Mouse (Mus musculus): ENCODE measurements around the gene Acot6. TPM values are rescaled to one million over a fixed set of nuclear protein-coding genes. Genes with fewer than 3 reads are reported as not detected.

Acot6 gene
- polyA plus RNA-seq, 2 experiments, result 2.2 to 4.0 TPM

- peak within 1 kb of the TSS; percentile 61 for H3K4me2 ChIP-seq (replicated peaks; ENCODE audit: low read depth, low read length, severe bottlenecking)
- no peaks in the 10 kb centered on the region for H3K9me3 ChIP-seq (ENCODE audit: control insufficient read depth, low read length)
- H3K9ac ChIP-seq (ENCODE audit: low read depth, low read length, severe bottlenecking), result peak within 1 kb of the TSS; percentile 67
- DNase-seq (ENCODE audit: low spot score), result peak; percentile 97
- H3K36me3 ChIP-seq (ENCODE audit: control insufficient read depth, insufficient read depth, low read length), result no peaks in the 10 kb centered on the region
- H3K27ac ChIP-seq (replicated peaks; ENCODE audit: low read depth, low read length), result no peak within 1 kb of the TSS
- WGBS, result 3% methylated on average over 32 of the region's 35 CpGs
- H3K4me3 ChIP-seq (replicated peaks; ENCODE audit: low read length), result peak within 1 kb of the TSS; percentile 79
- no peak for TF ChIP-seq POLR2A (IDR thresholded peaks at IDR 0.05; ENCODE audit: borderline replicate concordance, extremely low read depth, insufficient read depth, insufficient read length)
- H3K4me1 ChIP-seq (ENCODE audit: control insufficient read depth, insufficient read depth, low read length), result peaks cover 6% of the 10 kb centered on the region
- H3K27me3 ChIP-seq (ENCODE audit: control insufficient read depth, insufficient read depth, low read length), result no peaks in the 10 kb centered on the region
- peak; percentile 95 for ATAC-seq (ENCODE audit: low FRiP score, low read depth)
Observed at GRCm38 (mm10) chr12:84114153-84114994, 13.9 kb downstream of the Acot6 start, which contains the start of gene Dnal1. Gene Dnal1, plus strand, starts transcription at chr12:84114366.

GRCm38 (mm10) chr12:84119584-84119983 lies 19.1 kb downstream of the Acot6 start:
- no peaks in the 10 kb centered on the region for H3K9me3 ChIP-seq (ENCODE audit: control insufficient read depth, low read length)
- no peaks in the 10 kb centered on the region for H3K36me3 ChIP-seq (ENCODE audit: control insufficient read depth, insufficient read depth, low read length)
- no peak overlapping the region for H3K27ac ChIP-seq (replicated peaks; ENCODE audit: low read depth, low read length)
- ATAC-seq (ENCODE audit: low FRiP score, low read depth) (no peak), DNase-seq (ENCODE audit: low spot score) (no peak)
- H3K4me1 ChIP-seq (ENCODE audit: control insufficient read depth, insufficient read depth, low read length), result peaks cover 5% of the 10 kb centered on the region
- no peaks in the 10 kb centered on the region for H3K27me3 ChIP-seq (ENCODE audit: control insufficient read depth, insufficient read depth, low read length)
- WGBS, result 95% methylated on average over 5 of the region's 5 CpGs
- no peak overlapping the region for H3K4me3 ChIP-seq (replicated peaks; ENCODE audit: low read length)
- no peak overlapping the region for H3K4me2 ChIP-seq (replicated peaks; ENCODE audit: low read depth, low read length, severe bottlenecking)
- H3K9ac ChIP-seq (ENCODE audit: low read depth, low read length, severe bottlenecking), result no peak overlapping the region
- no peak for TF ChIP-seq POLR2A (IDR thresholded peaks at IDR 0.05; ENCODE audit: borderline replicate concordance, extremely low read depth, insufficient read depth, insufficient read length)

- no peak for DNase-seq (ENCODE audit: low spot score)
- Histone ChIP-seq H3K4me1 (ENCODE audit: control insufficient read depth, insufficient read depth, low read length) (no peaks in the 10 kb centered on the region), H3K27ac (replicated peaks; ENCODE audit: low read depth, low read length) (no peak overlapping the region), H3K36me3 (ENCODE audit: control insufficient read depth, insufficient read depth, low read length) (peaks cover 12% of the 10 kb centered on the region), H3K9ac (ENCODE audit: low read depth, low read length, severe bottlenecking) (no peak overlapping the region), H3K9me3 (ENCODE audit: control insufficient read depth, low read length) (no peaks in the 10 kb centered on the region), H3K4me3 (replicated peaks; ENCODE audit: low read length) (no peak overlapping the region), H3K4me2 (replicated peaks; ENCODE audit: low read depth, low read length, severe bottlenecking) (no peak overlapping the region), H3K27me3 (ENCODE audit: control insufficient read depth, insufficient read depth, low read length) (no peaks in the 10 kb centered on the region)
- WGBS, result 83% methylated on average over 12 of the region's 12 CpGs
- no peak for ATAC-seq (ENCODE audit: low FRiP score, low read depth)
- TF ChIP-seq POLR2A (IDR thresholded peaks at IDR 0.05; ENCODE audit: borderline replicate concordance, extremely low read depth, insufficient read depth, insufficient read length), result no peak
Observed at GRCm38 (mm10) chr12:84125892-84126291, 25.4 kb downstream of the Acot6 start.

GRCm38 (mm10) chr12:84126899-84127298 lies 26.4 kb downstream of the Acot6 start:
- 77% methylated on average over 2 of the region's 2 CpGs for WGBS
- H3K4me2 ChIP-seq (replicated peaks; ENCODE audit: low read depth, low read length, severe bottlenecking), result no peak overlapping the region
- H3K27me3 ChIP-seq (ENCODE audit: control insufficient read depth, insufficient read depth, low read length), result no peaks in the 10 kb centered on the region
- H3K9me3 ChIP-seq (ENCODE audit: control insufficient read depth, low read length), result no peaks in the 10 kb centered on the region
- no peak for DNase-seq (ENCODE audit: low spot score)
- TF ChIP-seq POLR2A (IDR thresholded peaks at IDR 0.05; ENCODE audit: borderline replicate concordance, extremely low read depth, insufficient read depth, insufficient read length), result no peak
- H3K36me3 ChIP-seq (ENCODE audit: control insufficient read depth, insufficient read depth, low read length), result peaks cover 20% of the 10 kb centered on the region
- H3K4me1 ChIP-seq (ENCODE audit: control insufficient read depth, insufficient read depth, low read length), result no peaks in the 10 kb centered on the region
- H3K4me3 ChIP-seq (replicated peaks; ENCODE audit: low read length), result no peak overlapping the region
- H3K9ac ChIP-seq (ENCODE audit: low read depth, low read length, severe bottlenecking), result no peak overlapping the region
- no peak for ATAC-seq (ENCODE audit: low FRiP score, low read depth)
- H3K27ac ChIP-seq (replicated peaks; ENCODE audit: low read depth, low read length), result no peak overlapping the region

- Histone ChIP-seq H3K27me3 (ENCODE audit: control insufficient read depth, insufficient read depth, low read length) (no peaks in the 10 kb centered on the region), H3K4me1 (ENCODE audit: control insufficient read depth, insufficient read depth, low read length) (no peaks in the 10 kb centered on the region), H3K9me3 (ENCODE audit: control insufficient read depth, low read length) (no peaks in the 10 kb centered on the region), H3K9ac (ENCODE audit: low read depth, low read length, severe bottlenecking) (no peak overlapping the region), H3K36me3 (ENCODE audit: control insufficient read depth, insufficient read depth, low read length) (peaks cover 22% of the 10 kb centered on the region), H3K4me2 (replicated peaks; ENCODE audit: low read depth, low read length, severe bottlenecking) (no peak overlapping the region), H3K4me3 (replicated peaks; ENCODE audit: low read length) (no peak overlapping the region), H3K27ac (replicated peaks; ENCODE audit: low read depth, low read length) (no peak overlapping the region)
- no peak for DNase-seq (ENCODE audit: low spot score)
- no peak for TF ChIP-seq POLR2A (IDR thresholded peaks at IDR 0.05; ENCODE audit: borderline replicate concordance, extremely low read depth, insufficient read depth, insufficient read length)
- ATAC-seq (ENCODE audit: low FRiP score, low read depth), result no peak
- WGBS, result 89% methylated on average over 6 of the region's 6 CpGs
Observed at GRCm38 (mm10) chr12:84128576-84128975, 28.1 kb downstream of the Acot6 start.
